In the genomic region with DNA sequence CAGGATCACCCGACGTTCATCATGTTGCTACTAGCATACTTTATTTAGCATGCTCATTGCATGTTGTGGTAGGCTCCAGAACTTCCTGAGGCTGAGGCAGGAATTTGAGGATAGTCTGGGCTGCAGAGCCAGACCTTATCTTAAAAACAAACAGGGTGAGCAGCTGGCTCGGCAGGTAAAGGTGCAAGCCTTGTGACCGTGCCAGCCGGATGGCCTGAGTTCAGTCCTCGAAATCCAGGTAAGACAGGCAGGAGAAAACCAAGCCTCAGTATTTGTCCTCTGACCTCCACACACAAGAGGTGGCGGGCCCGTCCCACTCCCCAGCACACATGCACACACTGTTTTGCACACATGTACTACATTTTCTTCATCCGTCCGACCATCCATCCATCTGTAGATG, we compare ENCODE assay signal across 8 mouse cellular contexts. TPM values are rescaled to one million over a fixed set of nuclear protein-coding genes. Genes with fewer than 3 reads are reported as not detected.
DNase-seq lines count a peak whose midpoint lies in the region; ATAC-seq and TF ChIP-seq lines count a peak whose summit lies in the region.
"Had no signal": no experiment of that assay in that cellular context is flagged by ENCODE, and none has a peak within 500 bp of the region (broad histone marks: within the 10 kb centered on the region; RNA-seq: fewer than 3 reads in every experiment).

No protein-coding gene starts in this region.

- H3K27me3 ChIP-seq in liver, postnatal 0 days (ENCODE audit: insufficient read depth, low read length), result no peaks in the 10 kb centered on the region
- no peaks in the 10 kb centered on the region for H3K27me3 ChIP-seq in forebrain, embryonic 10.5 days (ENCODE audit: poor library complexity, severe bottlenecking)
- H3K27me3 ChIP-seq in intestine, embryonic 15.5 days (replicated peaks), result no peaks in the 10 kb centered on the region

- 0 out of 2 replicates have a peak overlapping the region, but pooled peaks have one; percentile 26 for H3K27ac ChIP-seq in liver, postnatal 0 days (ENCODE audit: low read depth)
- H3K27ac ChIP-seq in forebrain, embryonic 10.5 days, result peak overlapping the region; percentile 72
- 0 out of 2 replicates have a peak overlapping the region, but pooled peaks have one; percentile 13 for H3K27ac ChIP-seq in intestine, embryonic 15.5 days
- H3K27ac ChIP-seq in olfactory bulb, adult 2 months (ENCODE audit: insufficient read depth, low read depth, low read length), result peak overlapping the region; percentile 29; the same call in 1 of the 2 replicates

- no peak for TF ChIP-seq CTCF in liver, postnatal 0 days (IDR thresholded peaks at IDR 0.05; ENCODE audit: low read depth)
- TF ChIP-seq CTCF in olfactory bulb, adult 2 months (IDR thresholded peaks at IDR 0.05; ENCODE audit: insufficient read depth, low read depth, low read length), result no peak

- no peak overlapping the region for H3K4me2 ChIP-seq in liver, postnatal 0 days (ENCODE audit: low read depth, low read length)
- H3K4me2 ChIP-seq in intestine, embryonic 15.5 days (replicated peaks), result peak overlapping the region; percentile 22

- TF ChIP-seq EP300 in liver, postnatal 0 days (IDR thresholded peaks at IDR 0.05; ENCODE audit: low read depth), result no peak

- TF ChIP-seq POLR2A in olfactory bulb, adult 2 months (IDR thresholded peaks at IDR 0.05; ENCODE audit: insufficient read depth, low read depth, low read length), result no peak

- no peaks in the 10 kb centered on the region for H3K36me3 ChIP-seq in liver, postnatal 0 days (replicated peaks; ENCODE audit: insufficient read depth, low read length)
- H3K36me3 ChIP-seq in forebrain, embryonic 10.5 days (replicated peaks), result peaks cover 36% of the 10 kb centered on the region
- H3K36me3 ChIP-seq in intestine, embryonic 15.5 days, result no peaks in the 10 kb centered on the region

- no peak for DNase-seq in liver, postnatal 0 days
- DNase-seq in liver, result no peak
- no peak for DNase-seq in forebrain, embryonic 10.5 days (ENCODE audit: extremely low spot score, low spot score)
- no peak for DNase-seq in frontal cortex, postnatal 25 days (ENCODE audit: low spot score in 2 of 2)
- DNase-seq in frontal cortex, postnatal 14 days (ENCODE audit: low spot score in 2 of 2), result no peak
- DNase-seq: thymus, adult 18-20 months had no signal

- no peaks in the 10 kb centered on the region for H3K9me3 ChIP-seq in liver, postnatal 0 days (ENCODE audit: low read length)
- H3K9me3 ChIP-seq in forebrain, embryonic 10.5 days, result peaks cover 10% of the 10 kb centered on the region; the same call in 1 of the 2 replicates
- H3K9me3 ChIP-seq in intestine, embryonic 15.5 days, result no peaks in the 10 kb centered on the region

- peak overlapping the region; percentile 9; the same call in 1 of the 2 replicates for H3K9ac ChIP-seq in liver, postnatal 0 days (replicated peaks)
- H3K9ac ChIP-seq in intestine, embryonic 15.5 days, result no peak overlapping the region

- 62% methylated on average over 10 of the region's 10 CpGs for WGBS in liver, postnatal 0 days (ENCODE audit: insufficient replicate concordance)
- WGBS in forebrain, embryonic 10.5 days, result 75% methylated on average over 10 of the region's 10 CpGs
- WGBS in intestine, embryonic 15.5 days, result 42% methylated on average over 10 of the region's 10 CpGs
- WGBS in olfactory bulb, adult 2 months, result 48% methylated on average over 10 of the region's 10 CpGs

- no peak overlapping the region for H3K4me3 ChIP-seq in liver, postnatal 0 days (ENCODE audit: low read depth, low read length)
- peak overlapping the region; percentile 5; the same call in 1 of the 2 replicates for H3K4me3 ChIP-seq in forebrain, embryonic 10.5 days
- H3K4me3 ChIP-seq in intestine, embryonic 15.5 days (replicated peaks), result no peak overlapping the region
- no peak overlapping the region for H3K4me3 ChIP-seq in olfactory bulb, adult 2 months (ENCODE audit: insufficient read depth, low read depth, low read length)

- no peak for ATAC-seq in liver, postnatal 0 days
- no peak for ATAC-seq in intestine, embryonic 15.5 days

- H3K4me1 ChIP-seq in liver, postnatal 0 days (ENCODE audit: insufficient read depth), result peaks cover 73% of the 10 kb centered on the region
- H3K4me1 ChIP-seq in forebrain, embryonic 10.5 days, result peaks cover 82% of the 10 kb centered on the region
- H3K4me1 ChIP-seq in intestine, embryonic 15.5 days (replicated peaks), result peaks cover 77% of the 10 kb centered on the region
- H3K4me1 ChIP-seq in olfactory bulb, adult 2 months (ENCODE audit: control insufficient read depth, insufficient read depth, low read length), result peaks cover 55% of the 10 kb centered on the region

RNA-seq across cellular contexts. Expression of a gene that starts 5.8 kb away (rescaled TPM):
- 7.5 and 8.4 TPM in 2 replicates for polyA plus RNA-seq in liver, postnatal 0 days (2015; fragmentation: Nextera tagmentation; extraction: Ambion mirVana)
- polyA plus RNA-seq in forebrain, embryonic 10.5 days (2016; fragmentation: Nextera tagmentation; extraction: Ambion mirVana), result 48.2 and 50.1 TPM in 2 replicates
- 32.5 and 36.1 TPM in 2 replicates for polyA plus RNA-seq in intestine, embryonic 15.5 days (2015; fragmentation: Nextera tagmentation; extraction: Ambion mirVana)
- polyA plus RNA-seq in olfactory bulb, adult 2 months (2012; ENCODE audit: insufficient read depth, insufficient read length, low replicate concordance, missing spikeins), result 70.7 and 86.2 TPM in 2 replicates

Comparison
In these comparisons a context has a peak if more than half of its experiments do, and no peak if none do; other contexts are left out.
1. H3K27ac ChIP-seq: peak in every context shown above with its lines; median percentile 72 in forebrain, embryonic 10.5 days; 29 in olfactory bulb, adult 2 months; 26 in liver, postnatal 0 days; 13 in intestine, embryonic 15.5 days.